Mouse (Mus musculus): ENCODE data around the gene Gjc1. TPM values are rescaled to one million over a fixed set of nuclear protein-coding genes. Genes with fewer than 3 reads are reported as not detected.

Gene Gjc1
- polyA plus RNA-seq, 1 experiment from 2014 or later: 27.6 TPM

GRCm38 (mm10) chr11:102791682-102792445 is 27.6 kb downstream of the Gjc1 start:
- 59% methylated on average over 14 of the region's 14 CpGs for whole genome bisulfite sequencing
- H3K36me3 ChIP-seq (ENCODE audit: control insufficient read depth, insufficient read depth, low read length): no peaks in the 10 kb centered on the region
- no peak overlapping the region for H3K4me3 ChIP-seq (ENCODE audit: low read length)
- no peak overlapping the region for H3K9ac ChIP-seq (ENCODE audit: low read depth, low read length)
- H3K27ac ChIP-seq (ENCODE audit: low read depth, low read length): no peak overlapping the region
- H3K9me3 ChIP-seq (ENCODE audit: control insufficient read depth, low read length): no peaks in the 10 kb centered on the region
- ATAC-seq: no peak
- H3K4me2 ChIP-seq (ENCODE audit: low read length): no peak overlapping the region
- H3K4me1 ChIP-seq (ENCODE audit: control insufficient read depth, insufficient read depth, low read depth, low read length): no peaks in the 10 kb centered on the region
- no peaks in the 10 kb centered on the region for H3K27me3 ChIP-seq (replicated peaks; ENCODE audit: control insufficient read depth, insufficient read depth, low read length)

GRCm38 (mm10) chr11:102787688-102788177 is 31.8 kb downstream of the Gjc1 start:
- Histone ChIP-seq H3K4me3 (ENCODE audit: low read length) (no peak overlapping the region), H3K9ac (ENCODE audit: low read depth, low read length) (no peak overlapping the region), H3K9me3 (ENCODE audit: control insufficient read depth, low read length) (no peaks in the 10 kb centered on the region), H3K36me3 (ENCODE audit: control insufficient read depth, insufficient read depth, low read length) (no peaks in the 10 kb centered on the region), H3K27me3 (replicated peaks; ENCODE audit: control insufficient read depth, insufficient read depth, low read length) (no peaks in the 10 kb centered on the region), H3K27ac (ENCODE audit: low read depth, low read length) (no peak overlapping the region), H3K4me1 (ENCODE audit: control insufficient read depth, insufficient read depth, low read depth, low read length) (no peaks in the 10 kb centered on the region), H3K4me2 (ENCODE audit: low read length) (no peak overlapping the region)
- 82% methylated on average over 5 of the region's 5 CpGs for WGBS
- no peak for ATAC-seq

GRCm38 (mm10) chr11:102783443-102783842 is 36.1 kb downstream of the Gjc1 start:
- Histone ChIP-seq H3K27ac (ENCODE audit: low read depth, low read length) (no peak overlapping the region), H3K4me1 (ENCODE audit: control insufficient read depth, insufficient read depth, low read depth, low read length) (peaks cover 2% of the 10 kb centered on the region; the same call in 1 of the 2 replicates), H3K27me3 (replicated peaks; ENCODE audit: control insufficient read depth, insufficient read depth, low read length) (no peaks in the 10 kb centered on the region), H3K4me3 (ENCODE audit: low read length) (no peak overlapping the region), H3K9me3 (ENCODE audit: control insufficient read depth, low read length) (no peaks in the 10 kb centered on the region), H3K4me2 (ENCODE audit: low read length) (no peak overlapping the region), H3K9ac (ENCODE audit: low read depth, low read length) (no peak overlapping the region), H3K36me3 (ENCODE audit: control insufficient read depth, insufficient read depth, low read length) (no peaks in the 10 kb centered on the region)
- WGBS: 58% methylated on average over 6 of the region's 7 CpGs
- no peak for ATAC-seq

GRCm38 (mm10) chr11:102781523-102781922 is 38.0 kb downstream of the Gjc1 start:
- Histone ChIP-seq H3K4me3 (ENCODE audit: low read length) (no peak overlapping the region), H3K27ac (ENCODE audit: low read depth, low read length) (no peak overlapping the region), H3K4me1 (ENCODE audit: control insufficient read depth, insufficient read depth, low read depth, low read length) (peaks cover 2% of the 10 kb centered on the region), H3K27me3 (replicated peaks; ENCODE audit: control insufficient read depth, insufficient read depth, low read length) (no peaks in the 10 kb centered on the region), H3K36me3 (ENCODE audit: control insufficient read depth, insufficient read depth, low read length) (0 out of 2 replicates have a peak, but pooled peaks cover 3% of the 10 kb centered on the region), H3K9ac (ENCODE audit: low read depth, low read length) (no peak overlapping the region), H3K9me3 (ENCODE audit: control insufficient read depth, low read length) (no peaks in the 10 kb centered on the region), H3K4me2 (ENCODE audit: low read length) (no peak overlapping the region)
- no peak for ATAC-seq
- WGBS: 83% methylated on average over 4 of the region's 4 CpGs

- H3K4me1 ChIP-seq (ENCODE audit: control insufficient read depth, insufficient read depth, low read depth, low read length): peaks cover 2% of the 10 kb centered on the region
- H3K4me2 ChIP-seq (ENCODE audit: low read length): no peak overlapping the region
- no peak overlapping the region for H3K27ac ChIP-seq (ENCODE audit: low read depth, low read length)
- H3K9me3 ChIP-seq (ENCODE audit: control insufficient read depth, low read length): no peaks in the 10 kb centered on the region
- H3K9ac ChIP-seq (ENCODE audit: low read depth, low read length): no peak overlapping the region
- 0 out of 2 replicates have a peak, but pooled peaks cover 6% of the 10 kb centered on the region for H3K36me3 ChIP-seq (ENCODE audit: control insufficient read depth, insufficient read depth, low read length)
- ATAC-seq: no peak
- no peak overlapping the region for H3K4me3 ChIP-seq (ENCODE audit: low read length)
- WGBS: 54% methylated on average over 10 of the region's 10 CpGs
- H3K27me3 ChIP-seq (replicated peaks; ENCODE audit: control insufficient read depth, insufficient read depth, low read length): no peaks in the 10 kb centered on the region
These were observed 38.5 kb downstream of the Gjc1 start for GRCm38 (mm10) chr11:102780986-102781351.

- Histone ChIP-seq H3K9ac (ENCODE audit: low read depth, low read length) (0 out of 2 replicates have a peak overlapping the region, but pooled peaks have one; percentile 7), H3K4me1 (ENCODE audit: control insufficient read depth, insufficient read depth, low read depth, low read length) (peaks cover 6% of the 10 kb centered on the region), H3K36me3 (ENCODE audit: control insufficient read depth, insufficient read depth, low read length) (peaks cover 9% of the 10 kb centered on the region; the same call in 1 of the 2 replicates), H3K4me3 (ENCODE audit: low read length) (no peak overlapping the region), H3K27ac (ENCODE audit: low read depth, low read length) (peak overlapping the region; percentile 13; the same call in 1 of the 2 replicates), H3K9me3 (ENCODE audit: control insufficient read depth, low read length) (no peaks in the 10 kb centered on the region), H3K27me3 (replicated peaks; ENCODE audit: control insufficient read depth, insufficient read depth, low read length) (no peaks in the 10 kb centered on the region), H3K4me2 (ENCODE audit: low read length) (no peak overlapping the region)
- no peak for ATAC-seq
- WGBS: 45% methylated on average over 11 of the region's 11 CpGs
These were observed 39.1 kb downstream of the Gjc1 start for GRCm38 (mm10) chr11:102780271-102780985.

- Histone ChIP-seq H3K27me3 (replicated peaks; ENCODE audit: control insufficient read depth, insufficient read depth, low read length) (no peaks in the 10 kb centered on the region), H3K4me1 (ENCODE audit: control insufficient read depth, insufficient read depth, low read depth, low read length) (peaks cover 12% of the 10 kb centered on the region), H3K9me3 (ENCODE audit: control insufficient read depth, low read length) (no peaks in the 10 kb centered on the region), H3K4me3 (ENCODE audit: low read length) (no peak overlapping the region), H3K36me3 (ENCODE audit: control insufficient read depth, insufficient read depth, low read length) (peaks cover 9% of the 10 kb centered on the region; the same call in 1 of the 2 replicates), H3K4me2 (ENCODE audit: low read length) (no peak overlapping the region), H3K9ac (ENCODE audit: low read depth, low read length) (no peak overlapping the region), H3K27ac (ENCODE audit: low read depth, low read length) (peak overlapping the region; percentile 13; the same call in 1 of the 2 replicates)
- WGBS: 75% methylated on average over 7 of the region's 7 CpGs
- ATAC-seq: no peak
These were observed 39.7 kb downstream of the Gjc1 start for GRCm38 (mm10) chr11:102779824-102780223.

GRCm38 (mm10) chr11:102779081-102779638 is 40.3 kb downstream of the Gjc1 start:
- no peak overlapping the region for H3K4me2 ChIP-seq (ENCODE audit: low read length)
- no peak overlapping the region for H3K4me3 ChIP-seq (ENCODE audit: low read length)
- H3K4me1 ChIP-seq (ENCODE audit: control insufficient read depth, insufficient read depth, low read depth, low read length): peaks cover 16% of the 10 kb centered on the region
- peaks cover 9% of the 10 kb centered on the region; the same call in 1 of the 2 replicates for H3K36me3 ChIP-seq (ENCODE audit: control insufficient read depth, insufficient read depth, low read length)
- WGBS: 80% methylated on average over 8 of the region's 8 CpGs
- no peak overlapping the region for H3K9ac ChIP-seq (ENCODE audit: low read depth, low read length)
- no peaks in the 10 kb centered on the region for H3K27me3 ChIP-seq (replicated peaks; ENCODE audit: control insufficient read depth, insufficient read depth, low read length)
- H3K27ac ChIP-seq (ENCODE audit: low read depth, low read length): no peak overlapping the region
- no peaks in the 10 kb centered on the region for H3K9me3 ChIP-seq (ENCODE audit: control insufficient read depth, low read length)
- no peak for ATAC-seq

GRCm38 (mm10) chr11:102778597-102778996 is 40.9 kb downstream of the Gjc1 start:
- H3K36me3 ChIP-seq (ENCODE audit: control insufficient read depth, insufficient read depth, low read length): peaks cover 9% of the 10 kb centered on the region; the same call in 1 of the 2 replicates
- no peaks in the 10 kb centered on the region for H3K9me3 ChIP-seq (ENCODE audit: control insufficient read depth, low read length)
- H3K4me1 ChIP-seq (ENCODE audit: control insufficient read depth, insufficient read depth, low read depth, low read length): peaks cover 18% of the 10 kb centered on the region
- H3K27me3 ChIP-seq (replicated peaks; ENCODE audit: control insufficient read depth, insufficient read depth, low read length): no peaks in the 10 kb centered on the region
- no peak overlapping the region for H3K27ac ChIP-seq (ENCODE audit: low read depth, low read length)
- H3K9ac ChIP-seq (ENCODE audit: low read depth, low read length): no peak overlapping the region
- H3K4me3 ChIP-seq (ENCODE audit: low read length): no peak overlapping the region
- no peak overlapping the region for H3K4me2 ChIP-seq (ENCODE audit: low read length)
- ATAC-seq: no peak
- 55% methylated on average over 5 of the region's 5 CpGs for WGBS
